Mouse (Mus musculus) forebrain, embryonic 15.5 days (tissue): ENCODE measurements at regions not wholly inside any gene's neighbourhood (a gene's known extent, or its start where the extent isn't known, plus 50 kb on each side); places are given as distances from the start of the nearest gene placed in this dataset.
"Not testable (repeated sequence)": the region's sequence is repeated elsewhere in the genome, so short reads cannot be mapped to it uniquely, and the experiment has no call there.

ENCODE experiments used
- ATAC-seq: fragments of 200-750 bp; cut with Nextera tagmentation; replicated peaks from 2 replicates; pipeline ENCODE4 v1.8.0; 2017; ENCODE audit warnings: mild to moderate bottlenecking, moderate TSS enrichment, moderate library complexity
- H3K27ac ChIP-seq: fragments of 300-500 bp; sonication (generic); replicated peaks from 2 replicates; pipeline ENCODE4 v1.5.1; 2015; ENCODE audit warnings: mild to moderate bottlenecking, inconsistent platforms
- H3K27me3 ChIP-seq: fragments of 300-500 bp; sonication (generic); 2 replicates; pipeline ENCODE4 v1.6.1; 2015; ENCODE audit warnings: inconsistent platforms
- H3K36me3 ChIP-seq: fragments of 300-500 bp; sonication (generic); 2 replicates; pipeline ENCODE4 v1.6.1; 2015; ENCODE audit warnings: mild to moderate bottlenecking, inconsistent platforms
- H3K4me1 ChIP-seq: fragments of 300-500 bp; sonication (generic); 2 replicates; pipeline ENCODE4 v1.6.1; 2015; ENCODE audit warnings: inconsistent platforms
- H3K4me2 ChIP-seq: fragments of 300-500 bp; sonication (generic); replicated peaks from 2 replicates; pipeline ENCODE4 v1.6.1; 2015; ENCODE audit warnings: mild to moderate bottlenecking, inconsistent platforms
- H3K4me3 ChIP-seq: fragments of 300-500 bp; sonication (generic); 2 replicates; pipeline ENCODE4 v1.5.1; 2015; ENCODE audit warnings: mild to moderate bottlenecking, inconsistent platforms
- H3K9ac ChIP-seq: fragments of 300-500 bp; sonication (generic); replicated peaks from 2 replicates; pipeline ENCODE4 v1.6.1; 2015; ENCODE audit warnings: mild to moderate bottlenecking, inconsistent platforms
- H3K9me3 ChIP-seq: fragments of 300-500 bp; sonication (generic); 2 replicates; pipeline ENCODE4 v1.6.1; 2016; ENCODE audit warnings: inconsistent platforms
- WGBS: fragments of 180-500 bp; shearing (Covaris S2); methylation state at CpG from one replicate; pipeline ENCODE4 v1.1.7; 2015; ENCODE audit warnings: mixed read lengths; 5-methylcytosine and 5-hydroxymethylcytosine counted together

DNA sequence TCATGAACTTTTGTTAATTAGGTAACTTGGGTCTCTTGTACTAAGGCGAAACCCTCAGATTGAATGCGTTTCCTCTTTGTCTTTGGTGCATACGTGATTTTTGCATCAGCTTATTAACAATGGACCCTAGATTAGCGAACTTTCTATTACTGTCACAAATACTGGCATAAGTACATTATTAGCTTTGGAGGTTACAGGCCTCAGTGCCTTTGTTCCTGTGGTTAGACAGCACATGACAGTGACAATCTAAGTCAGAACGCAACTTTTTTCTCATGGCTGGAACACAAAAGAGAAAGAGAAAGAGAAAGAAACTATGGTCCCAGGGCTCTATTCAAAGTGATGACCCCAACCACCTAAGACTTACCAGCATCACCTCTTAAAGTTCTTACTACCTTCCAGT, 184.8 kb upstream of the Tmem45b start:
- H3K27ac ChIP-seq = no peak overlapping the region
- no peak for ATAC-seq
- H3K36me3 ChIP-seq = no peaks in the 10 kb centered on the region
- no peaks in the 10 kb centered on the region for H3K9me3 ChIP-seq
- 81% methylated on average over 5 of the region's 5 CpGs for WGBS
- no peak overlapping the region for H3K4me2 ChIP-seq
- H3K9ac ChIP-seq = no peak overlapping the region
- peaks cover 3% of the 10 kb centered on the region; the same call in 1 of the 2 replicates for H3K4me1 ChIP-seq
- no peaks in the 10 kb centered on the region for H3K27me3 ChIP-seq
- no peak overlapping the region for H3K4me3 ChIP-seq

DNA sequence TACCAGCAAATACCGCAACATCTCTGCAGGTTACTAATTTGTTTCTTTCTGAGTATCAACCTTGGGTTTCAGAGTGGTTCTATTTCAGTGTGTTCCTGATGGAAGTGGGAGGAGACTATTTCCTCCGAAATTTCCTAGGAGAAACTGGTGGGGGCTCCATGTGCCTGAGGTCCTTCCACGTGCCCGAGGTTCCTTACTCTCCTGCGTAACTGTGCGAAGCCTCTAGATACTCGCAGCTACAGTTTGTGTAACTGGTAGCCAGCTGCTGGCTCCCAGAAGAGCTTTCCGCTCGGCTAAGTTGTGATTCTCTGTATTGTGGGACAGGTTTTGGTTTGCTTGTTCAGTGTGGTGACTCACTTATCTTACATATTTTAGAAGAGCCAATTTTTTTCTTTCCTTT, 184.3 kb upstream of the Tmem45b start:
- H3K36me3 ChIP-seq = no peaks in the 10 kb centered on the region
- WGBS = 83% methylated on average over 9 of the region's 9 CpGs
- no peak overlapping the region for H3K9ac ChIP-seq
- ATAC-seq = no peak
- H3K4me2 ChIP-seq = no peak overlapping the region
- peaks cover 3% of the 10 kb centered on the region; the same call in 1 of the 2 replicates for H3K4me1 ChIP-seq
- H3K27me3 ChIP-seq = no peaks in the 10 kb centered on the region
- H3K4me3 ChIP-seq = no peak overlapping the region
- no peak overlapping the region for H3K27ac ChIP-seq
- H3K9me3 ChIP-seq = no peaks in the 10 kb centered on the region

DNA sequence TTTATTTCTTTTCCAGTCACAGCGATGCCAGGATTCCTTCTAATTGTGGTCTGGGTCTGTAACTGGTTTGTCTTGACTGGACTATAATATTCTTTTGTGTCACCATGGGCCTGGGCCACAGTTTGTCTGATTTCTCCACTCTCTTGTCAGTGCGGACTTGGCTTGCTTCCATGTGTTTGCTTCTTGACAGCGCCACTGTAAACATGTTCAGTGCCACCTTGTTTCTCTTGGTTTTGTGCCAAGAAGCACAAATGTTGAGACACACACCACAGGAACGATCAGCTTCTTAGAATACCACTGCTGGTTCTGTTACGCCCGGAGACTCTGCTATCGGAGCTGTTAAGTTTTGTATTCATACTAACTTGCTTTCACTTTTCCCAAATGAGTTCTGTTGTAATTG, 180.9 kb upstream of the Tmem45b start:
- no peak for ATAC-seq
- H3K4me2 ChIP-seq = no peak overlapping the region

DNA sequence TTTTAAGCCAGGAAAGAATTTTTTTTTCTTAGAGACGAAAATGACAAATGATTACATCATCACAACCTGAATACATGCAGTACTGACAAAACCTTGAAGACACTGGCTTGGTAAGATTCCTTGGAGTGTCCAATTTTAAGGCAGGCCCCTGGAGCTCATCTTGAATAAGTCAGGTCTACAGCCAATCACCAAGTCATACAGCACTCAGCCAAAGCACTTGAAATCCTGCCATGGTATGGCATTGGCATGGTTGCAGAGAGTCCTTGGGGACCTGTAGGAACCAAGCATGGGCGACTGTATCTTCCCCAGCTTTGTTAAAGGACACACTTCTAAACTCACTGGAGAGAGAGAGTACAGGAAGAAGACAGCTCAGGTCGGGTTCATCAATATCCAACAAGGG, 179.8 kb upstream of the Tmem45b start:
- H3K27me3 ChIP-seq = no peaks in the 10 kb centered on the region
- no peak overlapping the region for H3K4me3 ChIP-seq
- H3K4me1 ChIP-seq = peaks cover 3% of the 10 kb centered on the region; the same call in 1 of the 2 replicates
- no peak for ATAC-seq
- no peak overlapping the region for H3K27ac ChIP-seq
- no peak overlapping the region for H3K4me2 ChIP-seq
- H3K9me3 ChIP-seq = no peaks in the 10 kb centered on the region
- WGBS = 83% methylated on average over 3 of the region's 3 CpGs
- no peak overlapping the region for H3K9ac ChIP-seq
- H3K36me3 ChIP-seq = no peaks in the 10 kb centered on the region

More for the DNA sequence above, 180.9 kb upstream of the Tmem45b start:
- no peaks in the 10 kb centered on the region for H3K27me3 ChIP-seq
- no peaks in the 10 kb centered on the region for H3K36me3 ChIP-seq
- H3K4me3 ChIP-seq = no peak overlapping the region
- 46% methylated on average over 7 of the region's 7 CpGs for WGBS
- no peaks in the 10 kb centered on the region for H3K9me3 ChIP-seq
- no peak overlapping the region for H3K9ac ChIP-seq
- H3K4me1 ChIP-seq = peaks cover 3% of the 10 kb centered on the region; the same call in 1 of the 2 replicates
- H3K27ac ChIP-seq = no peak overlapping the region

DNA sequence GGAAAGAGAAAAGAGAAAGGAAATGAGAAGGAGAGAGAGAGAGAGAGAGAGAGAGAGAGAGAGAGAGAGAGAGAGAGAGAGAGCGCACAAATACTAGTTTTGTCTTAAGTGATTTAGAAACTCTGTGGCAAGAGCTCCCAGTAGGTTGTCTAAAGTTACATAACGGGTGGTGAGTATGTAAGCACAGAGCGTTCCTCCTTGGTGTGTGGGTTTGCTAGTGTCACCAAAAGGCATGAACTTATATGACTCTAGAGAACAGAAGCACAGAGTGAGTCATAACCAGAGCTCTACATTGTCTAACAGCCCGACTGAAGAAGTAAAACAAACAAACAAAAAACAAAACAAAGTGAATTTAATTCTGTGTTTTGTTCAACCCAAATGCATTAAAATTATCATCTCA, 177.9 kb upstream of the Tmem45b start:
- Histone ChIP-seq H3K9me3 (0 out of 2 replicates have a peak, but pooled peaks cover 2% of the 10 kb centered on the region), H3K36me3 (no peaks in the 10 kb centered on the region), H3K4me1 (peaks cover 3% of the 10 kb centered on the region; the same call in 1 of the 2 replicates), H3K4me3 (no peak overlapping the region), H3K9ac (no peak overlapping the region), H3K27ac (no peak overlapping the region), H3K4me2 (no peak overlapping the region), H3K27me3 (no peaks in the 10 kb centered on the region)
- ATAC-seq = no peak
- WGBS = 85% methylated on average over 4 of the region's 4 CpGs

DNA sequence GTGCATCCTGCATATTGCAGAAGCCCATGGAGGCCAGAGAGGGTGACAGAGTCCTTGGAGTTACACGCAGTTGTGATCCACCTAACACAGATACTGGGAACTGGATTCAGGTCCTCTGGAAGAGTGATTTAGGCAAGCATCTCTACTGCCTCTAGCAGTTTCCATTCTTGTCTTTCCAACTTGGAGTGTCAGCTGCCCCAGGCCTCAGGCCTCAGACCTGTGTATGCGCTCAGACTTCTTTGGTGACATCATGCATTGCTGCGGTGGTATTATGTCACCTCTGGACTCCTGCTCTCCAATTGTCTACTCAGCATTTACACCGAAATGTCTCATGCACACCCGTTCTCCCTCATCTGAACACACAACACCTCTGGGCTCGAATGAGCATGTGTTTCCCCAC, 164.0 kb upstream of the Tmem45b start:
- H3K4me3 ChIP-seq = no peak overlapping the region
- no peak overlapping the region for H3K27ac ChIP-seq
- no peak overlapping the region for H3K4me2 ChIP-seq
- ATAC-seq = no peak
- H3K9me3 ChIP-seq = no peaks in the 10 kb centered on the region
- H3K27me3 ChIP-seq = no peaks in the 10 kb centered on the region
- no peaks in the 10 kb centered on the region for H3K36me3 ChIP-seq
- WGBS = 85% methylated on average over 6 of the region's 6 CpGs
- no peaks in the 10 kb centered on the region for H3K4me1 ChIP-seq
- H3K9ac ChIP-seq = no peak overlapping the region

DNA sequence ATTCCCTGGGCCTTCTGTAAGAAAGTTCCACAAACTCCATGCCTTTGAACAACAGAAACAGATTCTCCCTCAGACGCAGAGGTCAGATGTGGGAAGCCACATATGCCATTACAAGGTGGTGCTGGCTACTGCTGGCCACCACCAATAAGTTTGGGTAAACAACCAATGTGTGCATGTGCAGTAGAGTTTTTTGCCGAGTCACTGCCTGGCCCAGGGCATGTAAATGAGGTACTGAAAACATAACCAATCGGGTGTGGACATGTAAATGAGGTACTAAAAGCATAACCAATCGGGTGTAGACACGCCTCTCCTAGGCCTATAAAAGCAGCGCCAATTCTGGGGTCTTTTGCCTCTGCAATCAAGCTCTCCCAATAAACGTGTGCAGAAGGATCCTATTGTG, 157.3 kb upstream of the Tmem45b start:
- H3K4me2 ChIP-seq, H3K27me3 ChIP-seq, H3K9me3 ChIP-seq, H3K4me3 ChIP-seq, H3K27ac ChIP-seq, H3K9ac ChIP-seq, H3K36me3 ChIP-seq, ATAC-seq, H3K4me1 ChIP-seq: not testable (repeated sequence)
- WGBS = 92% methylated on average over 7 of the region's 7 CpGs

DNA sequence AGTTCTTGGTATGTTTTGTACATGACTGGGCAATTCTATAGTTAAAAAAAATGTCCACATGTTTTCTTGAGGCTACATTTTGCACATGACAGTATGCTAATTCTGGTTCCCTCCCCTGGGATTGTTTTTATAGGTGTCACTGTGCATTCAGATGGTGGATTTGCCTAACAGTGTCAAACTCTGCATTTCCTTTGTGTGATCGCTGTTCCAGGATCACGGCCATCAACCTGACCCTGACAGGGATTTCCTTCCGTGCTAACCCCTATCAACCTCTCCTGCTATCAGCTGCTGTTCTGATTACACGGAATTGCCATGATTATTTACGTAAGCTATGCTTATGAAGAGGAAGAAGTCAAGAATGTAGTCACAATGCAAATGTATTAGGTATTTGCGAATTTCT, 155.1 kb upstream of the Tmem45b start:
- no peak for ATAC-seq
- no peaks in the 10 kb centered on the region for H3K36me3 ChIP-seq
- WGBS = 73% methylated on average over 6 of the region's 6 CpGs

DNA sequence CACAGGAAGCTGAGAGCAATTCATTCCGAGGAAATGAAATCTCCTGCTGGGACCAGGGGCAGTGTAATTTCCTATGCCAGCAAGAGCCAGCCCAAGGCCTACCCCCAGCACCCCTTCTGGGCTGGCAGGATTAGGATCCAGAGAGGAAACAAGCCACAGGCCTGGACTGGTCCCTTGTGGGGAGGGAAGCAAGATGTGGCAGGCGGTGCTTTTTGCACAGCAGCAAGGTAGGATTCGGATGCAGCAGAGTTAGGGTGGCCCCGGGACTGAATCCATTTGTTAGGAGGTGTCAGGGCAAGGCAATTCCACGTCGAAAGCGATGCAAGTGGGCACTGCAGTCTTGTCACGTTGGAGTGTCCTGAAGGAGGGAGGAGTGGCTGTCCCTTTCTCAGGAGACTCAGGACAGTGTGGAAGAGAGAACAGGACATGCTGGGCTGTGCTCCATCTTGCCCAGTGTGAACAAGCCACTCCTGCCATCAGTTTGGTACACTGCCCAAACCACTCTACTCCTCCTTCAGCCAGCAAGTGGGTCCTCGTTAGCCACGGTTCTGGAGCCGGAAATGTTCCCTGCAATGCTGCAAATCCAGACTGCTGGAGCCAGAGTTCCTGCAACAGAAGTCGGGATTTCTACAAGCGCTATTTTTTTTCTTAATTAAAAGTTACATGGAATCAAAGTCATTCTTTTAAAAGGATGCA, 150.1 kb upstream of the Tmem45b start:
- H3K27me3 ChIP-seq = no peaks in the 10 kb centered on the region
- H3K9ac ChIP-seq = no peak overlapping the region
- ATAC-seq = no peak
- H3K27ac ChIP-seq = no peak overlapping the region
- H3K36me3 ChIP-seq = no peaks in the 10 kb centered on the region
- WGBS = 67% methylated on average over 13 of the region's 13 CpGs
- H3K4me2 ChIP-seq = no peak overlapping the region
- no peaks in the 10 kb centered on the region for H3K9me3 ChIP-seq
- no peak overlapping the region for H3K4me3 ChIP-seq
- H3K4me1 ChIP-seq = no peaks in the 10 kb centered on the region

More for the DNA sequence above, 155.1 kb upstream of the Tmem45b start:
- Histone ChIP-seq H3K9me3 (no peaks in the 10 kb centered on the region), H3K4me1 (no peaks in the 10 kb centered on the region), H3K4me2 (no peak overlapping the region), H3K27ac (no peak overlapping the region), H3K4me3 (no peak overlapping the region), H3K9ac (no peak overlapping the region), H3K27me3 (no peaks in the 10 kb centered on the region)

DNA sequence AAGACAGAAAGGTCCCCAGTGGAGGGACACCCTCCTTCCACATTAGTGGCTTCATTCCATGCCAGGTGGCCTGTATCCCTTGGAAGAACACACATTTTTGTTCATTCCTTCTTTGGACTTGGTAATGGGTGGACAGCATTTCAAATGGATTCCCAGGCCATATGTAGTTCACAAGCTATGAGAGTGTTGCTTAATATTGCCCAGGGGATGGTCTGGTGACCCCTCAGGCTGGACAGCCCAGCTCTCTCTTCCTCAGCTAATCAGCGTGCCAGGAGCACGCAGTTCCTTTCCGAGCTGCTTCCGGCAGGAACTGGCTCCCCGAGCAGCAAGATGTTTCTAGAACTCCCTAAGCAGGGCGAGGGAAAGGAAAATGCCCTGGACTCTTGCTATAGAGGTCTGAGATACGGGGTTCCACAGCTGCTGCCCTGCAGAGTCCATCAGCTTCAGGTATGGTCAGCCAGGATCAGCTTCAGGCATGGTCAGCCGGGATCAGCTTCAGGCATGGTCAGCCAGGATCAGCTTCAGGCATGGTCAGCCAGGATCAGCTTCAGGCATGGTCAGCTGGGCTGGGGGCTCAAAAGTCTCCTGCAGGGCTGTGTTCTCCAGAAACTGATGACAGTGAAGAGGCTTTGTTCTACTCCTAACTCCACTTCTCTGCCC, 146.9 kb upstream of the Tmem45b start:
- no peaks in the 10 kb centered on the region for H3K4me1 ChIP-seq
- H3K4me3 ChIP-seq = no peak overlapping the region
- H3K9ac ChIP-seq = no peak overlapping the region
- ATAC-seq = no peak
- H3K9me3 ChIP-seq = no peaks in the 10 kb centered on the region
- no peak overlapping the region for H3K27ac ChIP-seq
- no peak overlapping the region for H3K4me2 ChIP-seq
- no peaks in the 10 kb centered on the region for H3K36me3 ChIP-seq
- no peaks in the 10 kb centered on the region for H3K27me3 ChIP-seq
- 90% methylated on average over 8 of the region's 8 CpGs for WGBS

DNA sequence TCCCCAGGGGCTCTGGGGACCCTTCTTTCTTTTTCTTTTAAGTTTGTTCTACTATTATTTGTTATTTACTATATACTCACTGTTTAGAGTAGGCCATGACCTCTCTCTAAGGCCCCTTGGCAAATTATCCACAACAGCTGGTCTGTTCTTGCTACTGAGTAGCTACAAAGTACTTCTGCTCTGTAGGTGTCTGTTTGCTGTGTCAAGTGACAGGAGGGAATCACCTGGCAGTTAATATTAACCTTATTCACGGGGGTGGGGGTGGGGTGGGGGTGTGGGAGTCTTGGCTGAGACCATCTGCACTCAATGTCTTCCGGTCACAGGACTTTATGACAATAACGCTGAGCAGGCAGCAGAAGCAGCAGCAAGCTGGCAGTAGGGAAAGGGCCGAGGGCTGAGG, 146.4 kb upstream of the Tmem45b start:
- Histone ChIP-seq H3K27me3 (no peaks in the 10 kb centered on the region), H3K4me2 (no peak overlapping the region), H3K4me1 (no peaks in the 10 kb centered on the region), H3K9me3 (no peaks in the 10 kb centered on the region), H3K27ac (no peak overlapping the region), H3K4me3 (no peak overlapping the region), H3K9ac (no peak overlapping the region), H3K36me3 (no peaks in the 10 kb centered on the region)
- ATAC-seq = no peak
- 71% methylated on average over 4 of the region's 4 CpGs for WGBS

DNA sequence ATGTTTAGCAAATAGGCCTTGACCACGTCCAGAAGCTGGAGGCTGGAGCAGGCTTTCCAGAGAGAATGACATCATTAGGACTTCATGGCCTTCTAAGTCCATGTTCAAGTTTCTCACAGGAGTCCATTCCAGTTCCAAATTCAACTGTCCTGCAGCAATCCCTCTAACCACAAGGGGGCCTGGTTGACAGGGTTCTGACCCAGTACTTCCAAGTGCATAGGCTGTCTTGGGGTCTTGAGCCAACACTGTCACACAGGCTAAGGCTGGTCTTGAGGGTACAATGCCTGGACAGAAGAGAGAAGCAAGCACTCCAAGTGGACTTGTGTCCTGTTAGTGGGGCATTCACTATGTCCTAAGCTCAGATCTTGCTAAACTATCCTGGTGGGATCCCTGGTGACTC, 145.9 kb upstream of the Tmem45b start:
- ATAC-seq = no peak

DNA sequence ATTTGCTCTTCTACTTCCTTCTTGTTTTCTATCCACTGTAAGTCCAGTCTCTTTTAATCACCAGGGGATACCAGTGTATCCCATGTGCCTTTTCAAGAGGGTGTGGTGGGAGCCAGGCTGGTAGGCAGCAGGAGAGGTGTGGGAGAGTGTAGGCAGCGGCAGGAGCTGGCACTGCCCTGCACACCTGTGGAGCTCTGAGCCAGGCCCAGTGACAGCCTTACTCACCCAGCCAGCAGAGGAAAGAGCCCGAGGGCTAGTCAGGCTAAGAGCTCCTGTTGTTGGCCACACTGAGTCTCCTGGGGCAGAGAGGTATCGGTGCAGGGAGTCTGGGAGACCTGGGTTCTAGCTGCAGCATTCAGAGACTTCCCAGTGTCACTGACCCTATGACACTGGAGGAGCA, 145.5 kb upstream of the Tmem45b start:
- Histone ChIP-seq H3K4me3 (no peak overlapping the region), H3K36me3 (no peaks in the 10 kb centered on the region), H3K4me1 (no peaks in the 10 kb centered on the region), H3K27me3 (no peaks in the 10 kb centered on the region), H3K4me2 (no peak overlapping the region), H3K9me3 (no peaks in the 10 kb centered on the region), H3K9ac (no peak overlapping the region), H3K27ac (no peak overlapping the region)
- ATAC-seq = no peak
- 85% methylated on average over 3 of the region's 3 CpGs for WGBS

More for the DNA sequence above, 145.9 kb upstream of the Tmem45b start:
- Histone ChIP-seq H3K9ac (no peak overlapping the region), H3K27ac (no peak overlapping the region), H3K27me3 (no peaks in the 10 kb centered on the region), H3K4me1 (no peaks in the 10 kb centered on the region), H3K36me3 (no peaks in the 10 kb centered on the region), H3K4me3 (no peak overlapping the region), H3K4me2 (no peak overlapping the region), H3K9me3 (no peaks in the 10 kb centered on the region)
- 74% methylated on average over 1 of the region's 1 CpGs for WGBS
